Mouse (Mus musculus) liver, embryonic 11.5 days (tissue): ENCODE data around the gene Aldh16a1. TPM values are rescaled to one million over a fixed set of nuclear protein-coding genes. Genes with fewer than 3 reads are reported as not detected.
A peak's percentile ranks its signal among the peaks of the same experiment; 100 is the strongest.

ENCODE experiments used
- ATAC-seq: fragments of 200-750 bp; cut with Nextera tagmentation; replicated peaks from 2 replicates; pipeline ENCODE4 v1.8.0; 2017; ENCODE audit warnings: moderate number of reproducible peaks, mild to moderate bottlenecking, moderate TSS enrichment, moderate library complexity; ENCODE audit not compliant: low FRiP score
- DNase-seq: peaks from one replicate; pipeline ENCODE4 v3.0.0-alpha.2; 2017; ENCODE audit warnings: low spot score
- H3K27ac ChIP-seq: fragments of 300-500 bp; sonication (generic); 2 replicates; pipeline ENCODE4 v1.5.1; 2014; ENCODE audit warnings: mild to moderate bottlenecking, low read depth, low read length, control low read depth
- H3K27me3 ChIP-seq: fragments of 300-500 bp; sonication (generic); replicated peaks from 2 replicates; pipeline ENCODE4 v1.6.1; 2014; ENCODE audit warnings: low read length, mixed read lengths; ENCODE audit not compliant: control insufficient read depth, insufficient read depth
- H3K36me3 ChIP-seq: fragments of 300-500 bp; sonication (generic); 2 replicates; pipeline ENCODE4 v1.6.1; 2014; ENCODE audit warnings: mild to moderate bottlenecking, low read length, moderate library complexity, mixed read lengths; ENCODE audit not compliant: control insufficient read depth, insufficient read depth
- H3K4me1 ChIP-seq: fragments of 300-500 bp; sonication (generic); replicated peaks from 2 replicates; pipeline ENCODE4 v1.6.1; 2014; ENCODE audit warnings: low read length, mixed read lengths; ENCODE audit not compliant: control insufficient read depth, insufficient read depth
- H3K4me2 ChIP-seq: fragments of 300-500 bp; sonication (generic); 2 replicates; pipeline ENCODE4 v1.6.1; 2014; ENCODE audit warnings: mild to moderate bottlenecking, control low read depth, moderate library complexity
- H3K4me3 ChIP-seq: fragments of 300-500 bp; sonication (generic); 2 replicates; pipeline ENCODE4 v1.5.1; 2014; ENCODE audit warnings: low read depth, low read length, control low read depth
- H3K9ac ChIP-seq: fragments of 300-500 bp; sonication (generic); 2 replicates; pipeline ENCODE4 v1.6.1; 2014; ENCODE audit warnings: low read depth, low read length, control low read depth
- H3K9me3 ChIP-seq: fragments of 300-500 bp; sonication (generic); 2 replicates; pipeline ENCODE4 v1.6.1; 2016; ENCODE audit warnings: low read length, inconsistent platforms, mixed read lengths; ENCODE audit not compliant: control insufficient read depth
- WGBS: fragments of 180-500 bp; shearing (Covaris S2); extraction: QIAGEN DNeasy Blood & Tissue Kit; methylation state at CpG from one replicate; pipeline ENCODE4 v1.1.7; 2014; 5-methylcytosine and 5-hydroxymethylcytosine counted together
- polyA plus RNA-seq: library from polyadenylated mRNA; unstranded; fragments of >200 nt; fragmentation: Nextera tagmentation; extraction: Ambion mirVana; gene quantifications from 2 replicates; pipeline ENCODE4 v1.2.1, GENCODE M21; 2014

Gene Aldh16a1
- polyA plus RNA-seq, 1 experiment from 2014 or later: 60.6 TPM

GRCm38 (mm10) chr7:45147899-45148298, 6.5 kb downstream of the Aldh16a1 start:
- ATAC-seq (no peak), DNase-seq (no peak)
- Histone ChIP-seq H3K9me3 (no peaks in the 10 kb centered on the region), H3K4me3 (no peak overlapping the region), H3K36me3 (peaks cover 13% of the 10 kb centered on the region), H3K27ac (peak overlapping the region; percentile 19; the same call in 1 of the 2 replicates), H3K4me2 (no peak overlapping the region), H3K9ac (no peak overlapping the region), H3K27me3 (no peaks in the 10 kb centered on the region), H3K4me1 (peaks cover 8% of the 10 kb centered on the region; the same call in 1 of the 2 replicates)
- 81% methylated on average over 11 of the region's 11 CpGs for WGBS

DNA sequence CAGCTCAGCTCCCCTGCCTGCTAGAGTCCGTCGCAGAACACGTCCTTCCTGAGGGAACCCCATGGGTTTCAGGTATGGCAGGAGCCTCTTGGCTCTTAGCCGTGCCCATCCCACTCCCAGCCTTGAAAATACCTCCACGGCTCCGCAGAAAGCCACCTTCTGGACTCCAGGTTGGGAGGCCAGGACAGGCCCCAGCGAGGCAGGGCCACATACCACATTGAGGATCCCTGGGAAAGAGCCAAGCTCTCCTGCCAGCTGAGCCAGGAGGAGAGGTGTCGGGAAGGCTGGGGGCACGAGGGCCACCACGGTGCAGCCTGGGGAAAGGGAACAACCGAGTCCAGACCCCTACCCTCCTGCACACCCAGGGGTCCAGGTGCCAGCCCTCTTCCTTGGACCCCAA, 7.1 kb downstream of the Aldh16a1 start:
- Histone ChIP-seq H3K4me2 (no peak overlapping the region), H3K4me3 (no peak overlapping the region), H3K9me3 (no peaks in the 10 kb centered on the region), H3K27ac (no peak overlapping the region), H3K36me3 (peaks cover 16% of the 10 kb centered on the region), H3K9ac (no peak overlapping the region), H3K27me3 (no peaks in the 10 kb centered on the region), H3K4me1 (peaks cover 8% of the 10 kb centered on the region; the same call in 1 of the 2 replicates)
- DNase-seq (no peak), ATAC-seq (no peak)
- WGBS: 92% methylated on average over 11 of the region's 11 CpGs

- Histone ChIP-seq H3K9me3 (no peaks in the 10 kb centered on the region), H3K36me3 (peaks cover 18% of the 10 kb centered on the region), H3K4me2 (no peak overlapping the region), H3K9ac (no peak overlapping the region), H3K27ac (no peak overlapping the region), H3K4me3 (no peak overlapping the region), H3K4me1 (peaks cover 8% of the 10 kb centered on the region; the same call in 1 of the 2 replicates), H3K27me3 (no peaks in the 10 kb centered on the region)
- no peak for ATAC-seq
- no peak for DNase-seq
- 92% methylated on average over 8 of the region's 8 CpGs for WGBS
These were observed 8.9 kb downstream of the Aldh16a1 start for GRCm38 (mm10) chr7:45145460-45145859.

GRCm38 (mm10) chr7:45144368-45145174, 9.8 kb downstream of the Aldh16a1 start:
- DNase-seq (no peak), ATAC-seq (no peak)
- no peak overlapping the region for H3K4me2 ChIP-seq
- no peak overlapping the region for H3K27ac ChIP-seq
- peaks cover 8% of the 10 kb centered on the region; the same call in 1 of the 2 replicates for H3K4me1 ChIP-seq
- H3K36me3 ChIP-seq: peaks cover 18% of the 10 kb centered on the region
- H3K9ac ChIP-seq: no peak overlapping the region
- no peak overlapping the region for H3K4me3 ChIP-seq
- no peaks in the 10 kb centered on the region for H3K9me3 ChIP-seq
- H3K27me3 ChIP-seq: no peaks in the 10 kb centered on the region
- 88% methylated on average over 13 of the region's 13 CpGs for WGBS

DNA sequence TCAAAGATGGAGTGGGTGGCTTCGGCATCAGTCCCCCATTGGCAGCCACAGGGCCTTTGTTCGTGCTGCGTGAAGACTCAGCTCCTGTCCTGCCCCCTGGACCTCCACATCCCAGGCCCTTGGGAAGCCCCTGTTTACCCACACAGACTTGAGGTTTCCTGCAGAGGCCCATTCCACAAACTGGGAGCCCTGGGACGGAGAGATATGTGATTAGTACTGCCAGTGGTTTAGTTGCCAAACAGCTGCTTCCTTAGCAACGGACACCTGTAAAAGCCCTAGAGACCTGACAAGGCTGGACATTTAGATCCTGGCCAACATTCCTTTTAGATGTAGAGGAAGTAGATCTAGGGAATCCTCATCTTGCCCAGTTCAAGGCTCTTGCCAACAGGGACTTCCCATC, 12.5 kb downstream of the Aldh16a1 start:
- Histone ChIP-seq H3K4me2 (no peak overlapping the region), H3K27ac (no peak overlapping the region), H3K4me1 (peaks cover 19% of the 10 kb centered on the region), H3K9me3 (no peaks in the 10 kb centered on the region), H3K36me3 (peaks cover 15% of the 10 kb centered on the region), H3K4me3 (no peak overlapping the region), H3K27me3 (no peaks in the 10 kb centered on the region), H3K9ac (no peak overlapping the region)
- 74% methylated on average over 5 of the region's 5 CpGs for WGBS
- DNase-seq (no peak), ATAC-seq (no peak)

- H3K4me1 ChIP-seq: peaks cover 23% of the 10 kb centered on the region
- no peak overlapping the region for H3K27ac ChIP-seq
- 85% methylated on average over 3 of the region's 3 CpGs for WGBS
- H3K27me3 ChIP-seq: no peaks in the 10 kb centered on the region
- H3K9me3 ChIP-seq: no peaks in the 10 kb centered on the region
- H3K4me3 ChIP-seq: no peak overlapping the region
- no peak for DNase-seq
- H3K9ac ChIP-seq: no peak overlapping the region
- no peak overlapping the region for H3K4me2 ChIP-seq
- no peak for ATAC-seq
- peaks cover 15% of the 10 kb centered on the region for H3K36me3 ChIP-seq
These were observed 13.1 kb downstream of the Aldh16a1 start for GRCm38 (mm10) chr7:45141319-45141718.

GRCm38 (mm10) chr7:45139904-45140723, 14.3 kb downstream of the Aldh16a1 start:
- peaks cover 28% of the 10 kb centered on the region for H3K4me1 ChIP-seq
- peaks cover 13% of the 10 kb centered on the region for H3K36me3 ChIP-seq
- no peaks in the 10 kb centered on the region for H3K27me3 ChIP-seq
- WGBS: 79% methylated on average over 8 of the region's 8 CpGs
- no peak overlapping the region for H3K9ac ChIP-seq
- no peak overlapping the region for H3K4me2 ChIP-seq
- ATAC-seq (no peak), DNase-seq (no peak)
- H3K27ac ChIP-seq: no peak overlapping the region
- H3K9me3 ChIP-seq: no peaks in the 10 kb centered on the region
- no peak overlapping the region for H3K4me3 ChIP-seq

GRCm38 (mm10) chr7:45138403-45138802, 16.0 kb downstream of the Aldh16a1 start:
- 68% methylated on average over 1 of the region's 1 CpGs for WGBS
- no peak for DNase-seq
- H3K4me3 ChIP-seq: no peak overlapping the region
- H3K4me1 ChIP-seq: peaks cover 40% of the 10 kb centered on the region
- H3K9ac ChIP-seq: peak overlapping the region; percentile 17; the same call in 1 of the 2 replicates
- H3K4me2 ChIP-seq: peak overlapping the region; percentile 86
- no peaks in the 10 kb centered on the region for H3K9me3 ChIP-seq
- H3K36me3 ChIP-seq: peaks cover 6% of the 10 kb centered on the region
- H3K27me3 ChIP-seq: no peaks in the 10 kb centered on the region
- H3K27ac ChIP-seq: peak overlapping the region; percentile 80
- no peak for ATAC-seq
